8 mouse cellular contexts compared by ENCODE assay signal in genomic region chr4:62480709-62481605, GRCm38 (mm10). TPM values are rescaled to one million over a fixed set of nuclear protein-coding genes. Genes with fewer than 3 reads are reported as not detected.
DNase-seq lines count a peak whose midpoint lies in the region; ATAC-seq and TF ChIP-seq lines count a peak whose summit lies in the region.

No protein-coding gene starts in this region.

- 0 out of 2 replicates have a peak, but pooled peaks cover 3% of the 10 kb centered on the region for H3K4me1 ChIP-seq in midbrain, embryonic 11.5 days (ENCODE audit: control insufficient read depth, insufficient read depth, low read length)
- H3K4me1 ChIP-seq in midbrain, embryonic 10.5 days: peaks cover 11% of the 10 kb centered on the region
- H3K4me1 ChIP-seq in kidney, postnatal 0 days (replicated peaks; ENCODE audit: insufficient read depth, low read length): no peaks in the 10 kb centered on the region

- peak; percentile 37 for DNase-seq in adrenal gland, postnatal 10 days
- DNase-seq in adrenal gland, postnatal 4 days (ENCODE audit: low spot score in 2 of 2): no peak
- DNase-seq in midbrain, embryonic 11.5 days (ENCODE audit: low spot score, missing footprints): no peak
- no peak for DNase-seq in midbrain, embryonic 10.5 days (ENCODE audit: low spot score)
- DNase-seq in kidney, postnatal 0 days (ENCODE audit: low spot score): peak; percentile 22
- peak; percentile 86 for DNase-seq in splenic B cell, adult 2 months (ENCODE audit: low read depth, low spot score)
- no peak for DNase-seq in layer of hippocampus, adult 9-11 months
- no peak for DNase-seq in yolk sac, embryonic 10.5 days (ENCODE audit: low spot score)

- no peak overlapping the region for H3K4me3 ChIP-seq in midbrain, embryonic 11.5 days (ENCODE audit: low read depth, low read length)
- no peak overlapping the region for H3K4me3 ChIP-seq in midbrain, embryonic 10.5 days
- peak overlapping the region; percentile 57 for H3K4me3 ChIP-seq in kidney, postnatal 0 days (replicated peaks; ENCODE audit: low read depth, low read length)

- H3K9me3 ChIP-seq in midbrain, embryonic 11.5 days (ENCODE audit: control insufficient read depth, low read length): no peaks in the 10 kb centered on the region
- H3K9me3 ChIP-seq in midbrain, embryonic 10.5 days (replicated peaks): no peaks in the 10 kb centered on the region
- H3K9me3 ChIP-seq in kidney, postnatal 0 days (replicated peaks; ENCODE audit: low read length): no peaks in the 10 kb centered on the region

- no peak overlapping the region for H3K9ac ChIP-seq in midbrain, embryonic 11.5 days (ENCODE audit: low read length)
- peak overlapping the region; percentile 64; the same call in 1 of the 2 replicates for H3K9ac ChIP-seq in kidney, postnatal 0 days (ENCODE audit: low read depth, low read length)

- H3K27me3 ChIP-seq in midbrain, embryonic 11.5 days (ENCODE audit: control insufficient read depth, insufficient read depth, low read length): peaks cover 11% of the 10 kb centered on the region
- H3K27me3 ChIP-seq in midbrain, embryonic 10.5 days (ENCODE audit: low read depth, poor library complexity, severe bottlenecking): peaks cover 51% of the 10 kb centered on the region
- no peaks in the 10 kb centered on the region for H3K27me3 ChIP-seq in kidney, postnatal 0 days (ENCODE audit: insufficient read depth, low read length)
- no peaks in the 10 kb centered on the region for H3K27me3 ChIP-seq in splenic B cell, adult 2 months (ENCODE audit: control insufficient read depth, insufficient read depth, low read length, poor library complexity, severe bottlenecking)

- TF ChIP-seq CTCF in kidney, postnatal 0 days (IDR thresholded peaks at IDR 0.05; ENCODE audit: low read depth): no peak

- H3K27ac ChIP-seq in midbrain, embryonic 11.5 days (ENCODE audit: low read depth, low read length): no peak overlapping the region
- no peak overlapping the region for H3K27ac ChIP-seq in midbrain, embryonic 10.5 days (replicated peaks)
- peak overlapping the region; percentile 73 for H3K27ac ChIP-seq in kidney, postnatal 0 days

- no peak overlapping the region for H3K4me2 ChIP-seq in midbrain, embryonic 11.5 days
- peak overlapping the region; percentile 78 for H3K4me2 ChIP-seq in kidney, postnatal 0 days (ENCODE audit: low read length)

- no peaks in the 10 kb centered on the region for H3K36me3 ChIP-seq in midbrain, embryonic 11.5 days (ENCODE audit: control insufficient read depth, insufficient read depth, low read length)
- no peaks in the 10 kb centered on the region for H3K36me3 ChIP-seq in midbrain, embryonic 10.5 days
- H3K36me3 ChIP-seq in kidney, postnatal 0 days (ENCODE audit: insufficient read depth, low read length): no peaks in the 10 kb centered on the region
- H3K36me3 ChIP-seq in splenic B cell, adult 2 months (ENCODE audit: control insufficient read depth, insufficient read depth, low read length, poor library complexity, severe bottlenecking): no peaks in the 10 kb centered on the region

- ATAC-seq in midbrain, embryonic 11.5 days (ENCODE audit: low FRiP score): peak; percentile 18; the same call in 1 of the 2 replicates
- ATAC-seq in kidney, postnatal 0 days (replicated peaks; ENCODE audit: low FRiP score, low read depth): peak; percentile 8; the same call in 1 of the 2 replicates

- WGBS in midbrain, embryonic 11.5 days: 55% methylated on average over 10 of the region's 10 CpGs
- WGBS in midbrain, embryonic 10.5 days: 54% methylated on average over 10 of the region's 10 CpGs
- WGBS in kidney, postnatal 0 days: 28% methylated on average over 10 of the region's 10 CpGs

RNA-seq across cellular contexts. Expression of gene Bspry, which starts 1.1 kb away (rescaled TPM):
- 1 to 10 TPM in 1 of 2 experiments, under 1 TPM in 1; 0.93 to 1.1 TPM for total RNA-seq in adrenal gland, postnatal 10 days (2021)
- 1 to 10 TPM; 2.7 to 4.6 TPM for total RNA-seq in adrenal gland, postnatal 4 days (2021)
- 0.46 and 0.66 TPM in 2 replicates for polyA plus RNA-seq in midbrain, embryonic 11.5 days (2014; fragmentation: Nextera tagmentation; extraction: Ambion mirVana)
- 0.47 and 0.57 TPM in 2 replicates for polyA plus RNA-seq in midbrain, embryonic 10.5 days (2016; fragmentation: Nextera tagmentation; extraction: Ambion mirVana)
- 38.2 and 38.9 TPM in 2 replicates for polyA plus RNA-seq in kidney, postnatal 0 days (2015; fragmentation: Nextera tagmentation; extraction: Ambion mirVana)

RNA-seq across cellular contexts. Expression of gene Wdr31, which starts 10.3 kb away (rescaled TPM):
- total RNA-seq in adrenal gland, postnatal 10 days (2021): 1 to 10 TPM; 2.4 to 3.7 TPM
- total RNA-seq in adrenal gland, postnatal 4 days (2021): 1 to 10 TPM; 6.4 to 7.7 TPM
- 6.3 and 7.9 TPM in 2 replicates for polyA plus RNA-seq in midbrain, embryonic 11.5 days (2014; fragmentation: Nextera tagmentation; extraction: Ambion mirVana)
- 10.1 and 12.6 TPM in 2 replicates for polyA plus RNA-seq in midbrain, embryonic 10.5 days (2016; fragmentation: Nextera tagmentation; extraction: Ambion mirVana)
- 10.1 and 10.6 TPM in 2 replicates for polyA plus RNA-seq in kidney, postnatal 0 days (2015; fragmentation: Nextera tagmentation; extraction: Ambion mirVana)

RNA-seq across cellular contexts. Expression of gene Hdhd3, which starts 22.3 kb away (rescaled TPM):
- total RNA-seq in adrenal gland, postnatal 10 days (2021): 10 to 100 TPM; 16.7 to 19.5 TPM
- 10 to 100 TPM; 14.3 to 14.7 TPM for total RNA-seq in adrenal gland, postnatal 4 days (2021)
- 10.8 and 12.1 TPM in 2 replicates for polyA plus RNA-seq in midbrain, embryonic 11.5 days (2014; fragmentation: Nextera tagmentation; extraction: Ambion mirVana)
- polyA plus RNA-seq in midbrain, embryonic 10.5 days (2016; fragmentation: Nextera tagmentation; extraction: Ambion mirVana): 10.9 and 13.3 TPM in 2 replicates
- polyA plus RNA-seq in kidney, postnatal 0 days (2015; fragmentation: Nextera tagmentation; extraction: Ambion mirVana): 16.0 and 17.7 TPM in 2 replicates

RNA-seq across cellular contexts. Expression of gene Alad, which starts 38.8 kb away (rescaled TPM):
- 100 to 1,000 TPM; 110 to 122 TPM for total RNA-seq in adrenal gland, postnatal 10 days (2021)
- total RNA-seq in adrenal gland, postnatal 4 days (2021): 100 to 1,000 TPM; 108 to 110 TPM
- 86.8 and 90.8 TPM in 2 replicates for polyA plus RNA-seq in midbrain, embryonic 11.5 days (2014; fragmentation: Nextera tagmentation; extraction: Ambion mirVana)
- 120 and 123 TPM in 2 replicates for polyA plus RNA-seq in midbrain, embryonic 10.5 days (2016; fragmentation: Nextera tagmentation; extraction: Ambion mirVana)
- 109 and 119 TPM in 2 replicates for polyA plus RNA-seq in kidney, postnatal 0 days (2015; fragmentation: Nextera tagmentation; extraction: Ambion mirVana)

RNA-seq across cellular contexts. Expression of gene Pole3, which starts 43.9 kb away (rescaled TPM):
- 10 to 100 TPM; 40.3 to 46.7 TPM for total RNA-seq in adrenal gland, postnatal 10 days (2021)
- 10 to 100 TPM; 60.4 to 64.4 TPM for total RNA-seq in adrenal gland, postnatal 4 days (2021)
- polyA plus RNA-seq in midbrain, embryonic 11.5 days (2014; fragmentation: Nextera tagmentation; extraction: Ambion mirVana): 137 TPM in 2 replicates
- polyA plus RNA-seq in midbrain, embryonic 10.5 days (2016; fragmentation: Nextera tagmentation; extraction: Ambion mirVana): 140 and 142 TPM in 2 replicates
- polyA plus RNA-seq in kidney, postnatal 0 days (2015; fragmentation: Nextera tagmentation; extraction: Ambion mirVana): 62.0 and 71.2 TPM in 2 replicates

Comparison
In these comparisons a context has a peak if more than half of its experiments do, and no peak if none do; other contexts are left out.
1. DNase-seq: peak in adrenal gland, postnatal 10 days (single experiment), kidney, postnatal 0 days (single experiment) and splenic B cell, adult 2 months (single experiment); none in adrenal gland, postnatal 4 days (0 of 2), midbrain, embryonic 11.5 days (single experiment), midbrain, embryonic 10.5 days (single experiment), layer of hippocampus, adult 9-11 months (single experiment) and yolk sac, embryonic 10.5 days (single experiment).
2. RNA of gene Bspry, which starts 1.1 kb away (polyA plus RNA-seq): 38.2 to 38.9 TPM in kidney, postnatal 0 days; 0.47 to 0.57 TPM in midbrain, embryonic 10.5 days and 0.46 to 0.66 TPM in midbrain, embryonic 11.5 days; every median in the first group is over 10 times any median in the second.